Mouse (Mus musculus): Measurements from ENCODE around the gene A330070K13Rik.

A330070K13Rik gene

DNA sequence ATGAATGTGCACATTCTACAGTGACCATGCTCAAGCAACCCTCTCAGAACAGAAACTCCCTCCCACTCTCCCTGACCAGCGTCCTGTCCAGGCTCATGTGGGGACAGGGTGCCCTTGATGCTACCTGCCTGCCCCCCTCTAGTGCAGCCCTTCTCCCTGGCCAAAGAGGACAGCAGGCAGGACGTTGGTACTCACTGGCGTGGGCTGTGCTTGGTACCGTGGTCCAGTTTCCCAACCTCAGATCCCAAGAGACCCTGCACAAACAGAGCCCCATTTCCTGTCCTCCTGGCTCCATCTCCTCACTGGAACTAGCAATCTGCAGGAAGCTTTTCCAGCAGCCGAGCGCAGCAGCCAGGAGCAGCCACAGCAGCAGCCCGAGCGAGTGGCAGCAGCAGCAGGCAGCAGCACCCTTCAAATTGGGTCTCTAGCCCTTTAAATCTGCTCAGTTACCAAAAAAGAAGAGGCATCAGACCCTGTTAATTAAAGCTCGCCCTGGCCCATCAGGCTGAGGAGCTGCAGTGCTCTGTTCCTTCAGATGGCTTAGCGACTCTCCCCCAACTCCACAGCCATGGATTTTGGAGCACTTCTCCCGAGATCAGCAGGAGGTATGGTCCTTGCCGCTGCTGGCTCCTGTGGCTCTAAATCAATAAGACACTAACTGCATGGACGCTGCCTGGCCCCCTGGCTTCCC is at the start of gene A330070K13Rik:
Gene A330070K13Rik, minus strand, starts transcription at position 410 of the 691 bp plus-strand sequence.
- peak in 1 of 2 experiments; percentile 10 for DNase-seq (ENCODE audit: low spot score in 2 of 2)

DNA sequence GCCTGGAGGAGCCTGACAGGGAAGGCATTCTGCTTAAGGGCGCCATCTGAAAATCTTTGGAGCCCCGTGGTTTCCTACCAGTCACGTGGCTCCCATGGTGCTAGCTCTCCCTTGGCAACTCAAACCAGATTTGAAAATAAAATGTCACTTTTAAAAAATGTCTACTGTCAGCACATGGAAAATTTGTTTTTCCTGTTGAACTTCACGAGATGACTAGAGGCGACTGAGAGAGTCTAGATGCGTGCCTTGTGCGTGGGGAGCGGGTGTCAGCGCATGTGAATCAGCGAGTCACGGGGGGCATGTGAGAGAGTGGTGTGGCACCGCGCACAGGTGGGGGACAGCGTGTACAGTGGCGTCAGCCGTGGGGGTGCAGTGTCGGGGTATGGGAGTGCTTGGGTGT is 27.1 kb upstream of the A330070K13Rik start:
- peak; percentile 32 to 38 for DNase-seq (ENCODE audit: low spot score in 2 of 2)

DNA sequence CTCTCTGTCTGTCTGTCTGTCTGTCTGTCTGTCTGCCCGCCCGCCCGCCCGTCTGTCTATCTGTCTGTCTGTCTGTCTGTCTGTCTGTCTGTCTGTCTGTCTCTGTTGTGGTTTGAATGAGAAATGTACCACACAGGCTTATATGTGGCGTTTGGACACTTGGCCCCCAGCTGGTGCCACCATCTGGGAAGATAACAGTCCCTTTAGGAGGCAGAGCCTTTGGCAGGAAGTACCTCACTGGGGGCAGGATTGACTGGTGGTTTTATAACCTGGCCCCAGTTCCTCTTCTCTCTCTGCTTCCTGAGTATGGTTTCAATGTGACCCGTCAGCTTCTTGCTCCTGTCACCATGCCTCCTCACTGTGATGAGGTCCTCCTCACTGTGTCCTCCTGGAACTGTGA is 25.3 kb upstream of the A330070K13Rik start:
- DNase-seq (ENCODE audit: low spot score in 2 of 2) = no peak

DNA sequence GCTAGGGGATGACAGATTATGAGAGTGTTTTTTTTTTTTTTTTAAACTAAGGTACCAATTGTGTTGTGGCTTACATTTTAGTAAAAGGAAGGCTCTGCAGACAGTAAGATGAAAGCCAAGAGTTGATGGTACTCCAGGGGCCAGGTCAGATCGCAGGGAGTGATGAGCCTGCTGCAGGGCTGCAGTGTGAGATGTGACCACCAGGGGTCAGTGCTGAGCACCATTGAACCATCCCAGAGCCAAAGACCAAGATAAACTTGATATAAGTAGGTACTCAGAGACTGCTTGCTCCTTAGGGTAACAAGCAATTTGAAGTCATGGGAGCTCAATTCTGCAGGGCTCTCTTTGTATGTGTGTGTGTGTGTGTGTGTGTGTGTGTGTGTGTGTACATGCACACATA is 20.8 kb upstream of the A330070K13Rik start:
- peak in 1 of 2 experiments; percentile 15 for DNase-seq (ENCODE audit: low spot score in 2 of 2)

DNA sequence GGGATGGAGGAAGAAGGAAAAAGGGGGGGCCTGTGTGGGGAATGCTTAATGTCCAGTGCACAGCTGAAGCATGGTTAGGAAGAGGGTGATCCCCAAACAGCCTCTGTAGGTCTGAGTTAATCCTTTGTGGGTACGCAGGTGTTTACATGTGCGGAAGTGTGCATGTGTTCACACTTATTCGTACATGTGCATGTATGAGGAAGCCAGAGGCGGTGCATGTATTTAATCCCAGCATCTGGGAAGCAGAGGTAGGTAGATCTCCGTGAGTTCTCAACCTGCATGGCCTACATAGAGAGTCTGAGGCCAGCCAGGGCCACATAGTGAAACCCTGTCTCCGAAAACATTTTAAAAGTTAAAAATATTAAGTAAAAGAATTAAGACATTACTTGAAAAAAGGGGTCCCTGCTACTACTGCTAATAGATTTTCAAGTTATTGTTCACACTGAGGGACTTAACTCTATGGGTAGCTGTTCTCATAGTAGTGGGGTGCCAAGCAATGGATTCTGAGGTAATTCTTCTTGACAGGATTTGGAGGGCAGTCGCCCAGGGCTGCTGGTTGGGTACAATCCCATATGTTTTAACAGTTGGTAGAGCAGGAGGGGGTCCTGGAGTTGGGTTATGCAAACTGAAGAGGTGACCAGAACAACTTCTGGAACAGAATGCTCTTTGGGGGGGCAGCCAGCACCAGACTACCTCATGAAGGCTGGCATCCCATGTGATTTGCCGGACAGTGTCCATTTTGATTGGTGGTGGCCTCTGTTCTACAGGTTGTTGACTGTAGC is 15.9 kb upstream of the A330070K13Rik start:
- DNase-seq (ENCODE audit: low spot score in 2 of 2) = no peak

DNA sequence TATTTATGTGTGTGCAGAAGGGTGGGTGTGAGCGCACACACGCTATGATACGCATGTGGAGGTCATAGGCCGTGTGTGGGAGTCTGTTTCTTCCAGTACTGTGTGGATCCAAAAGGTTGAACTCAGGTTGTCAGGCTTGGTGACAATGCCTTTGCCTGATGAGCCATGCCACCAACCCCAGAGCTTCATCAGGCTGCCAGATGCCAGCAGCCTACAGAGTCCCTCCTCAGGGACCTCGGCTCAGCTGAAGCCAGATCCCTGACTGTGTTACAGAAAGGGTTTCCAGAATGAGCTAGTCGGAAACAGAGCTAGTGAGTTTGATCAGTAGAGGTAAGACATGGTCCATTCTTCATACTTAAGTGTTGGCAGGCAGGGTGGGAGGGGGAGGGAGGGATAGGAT is 10.7 kb upstream of the A330070K13Rik start:
- DNase-seq (ENCODE audit: low spot score in 2 of 2) = no peak

DNA sequence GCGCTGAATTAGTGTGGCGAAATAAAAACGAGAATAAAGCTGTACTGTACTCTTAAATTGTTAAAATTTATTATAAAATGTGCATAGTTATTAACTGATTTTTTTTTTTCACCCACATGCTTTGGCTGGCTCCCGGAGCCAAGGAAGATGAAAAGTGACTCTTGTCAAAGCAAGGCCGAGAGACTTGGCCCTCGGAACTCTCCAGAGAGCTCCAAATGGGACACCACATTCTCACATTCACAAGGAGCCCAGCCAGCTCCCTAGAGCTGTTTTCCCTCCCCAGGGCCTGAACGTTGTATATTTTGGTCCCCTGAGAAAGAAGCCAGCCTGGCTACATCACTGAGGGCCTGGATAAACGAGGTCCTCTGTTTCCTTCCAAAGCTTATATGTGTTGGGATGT is 10.0 kb upstream of the A330070K13Rik start:
- DNase-seq (ENCODE audit: low spot score in 2 of 2) = no peak

DNA sequence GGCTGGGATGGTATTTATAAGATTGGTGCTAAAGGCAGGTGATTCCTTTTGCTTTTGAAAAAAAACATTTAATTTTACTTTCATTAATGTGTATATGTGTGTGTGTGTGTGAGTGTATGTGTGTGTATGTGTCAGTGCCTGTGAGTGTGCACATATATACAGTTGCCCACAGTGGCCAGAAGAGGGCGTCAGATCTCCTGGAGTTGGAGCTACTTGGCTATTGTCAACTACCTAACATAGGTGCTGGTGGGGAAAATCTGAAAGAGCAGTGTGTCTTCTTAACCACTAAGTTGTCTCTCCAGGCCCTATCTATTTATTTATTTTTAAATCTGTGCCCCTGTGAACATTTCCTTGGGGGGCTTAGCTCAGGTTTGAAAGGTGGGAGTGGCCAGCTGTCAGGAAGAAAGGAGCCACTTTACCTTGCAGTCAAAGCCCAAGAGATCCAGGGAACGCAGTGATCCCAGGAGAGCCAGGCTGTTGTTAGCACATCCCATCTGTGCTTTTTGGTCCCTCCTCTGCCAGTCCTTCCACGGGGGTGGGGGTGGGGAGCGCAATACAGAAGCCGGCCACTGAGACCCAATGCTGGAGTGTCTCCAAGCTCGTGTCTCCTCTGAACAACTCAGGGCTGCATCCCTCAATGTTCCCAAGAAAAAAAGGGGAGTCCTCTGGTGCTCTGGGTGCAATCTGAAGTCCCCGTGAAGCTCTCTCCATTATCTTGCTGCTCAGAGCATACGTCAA is 9.4 kb upstream of the A330070K13Rik start:
- no peak for DNase-seq (ENCODE audit: low spot score in 2 of 2)

DNA sequence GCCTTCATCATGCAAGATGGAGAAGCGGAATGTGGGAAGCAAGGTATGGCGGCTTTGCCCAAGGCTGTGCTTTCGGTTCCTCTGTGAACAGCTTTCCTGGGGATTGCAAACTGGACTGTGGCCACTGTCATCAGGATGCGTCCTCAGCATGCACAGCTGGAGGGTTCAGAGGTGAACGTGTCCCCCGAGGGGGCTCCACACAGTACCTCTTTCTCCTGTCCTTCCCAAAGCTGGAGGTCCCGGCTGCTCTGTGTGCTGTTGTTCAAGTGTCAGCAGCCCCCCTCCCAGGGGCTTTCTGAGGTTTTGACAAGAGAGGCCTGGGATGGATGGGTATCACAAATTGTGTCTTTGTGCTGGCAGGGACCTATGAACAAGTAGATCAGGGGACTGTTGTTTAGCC is 2.0 kb upstream of the A330070K13Rik start:
- DNase-seq (ENCODE audit: low spot score in 2 of 2) = no peak

DNA sequence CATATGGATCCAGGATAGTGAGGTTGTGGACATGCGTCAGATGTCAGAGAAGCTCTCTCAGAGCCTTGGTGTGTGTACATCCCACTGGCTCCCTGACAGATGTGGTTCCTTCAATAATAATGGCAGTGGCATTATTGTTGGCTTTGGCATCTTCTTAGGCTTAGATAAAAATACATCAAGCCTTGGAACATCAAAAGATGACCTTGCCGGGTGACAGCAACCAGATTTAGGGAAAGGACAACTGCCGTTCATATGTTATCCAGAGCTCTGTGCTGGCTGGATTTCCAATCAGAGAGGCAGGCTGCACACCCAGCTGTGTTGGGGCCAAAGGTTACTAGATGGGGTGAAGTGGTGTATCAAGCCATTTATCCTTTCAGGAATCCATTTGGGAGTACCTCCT is 9.0 kb downstream of the A330070K13Rik start:
- no peak for DNase-seq (ENCODE audit: low spot score in 2 of 2)

DNA sequence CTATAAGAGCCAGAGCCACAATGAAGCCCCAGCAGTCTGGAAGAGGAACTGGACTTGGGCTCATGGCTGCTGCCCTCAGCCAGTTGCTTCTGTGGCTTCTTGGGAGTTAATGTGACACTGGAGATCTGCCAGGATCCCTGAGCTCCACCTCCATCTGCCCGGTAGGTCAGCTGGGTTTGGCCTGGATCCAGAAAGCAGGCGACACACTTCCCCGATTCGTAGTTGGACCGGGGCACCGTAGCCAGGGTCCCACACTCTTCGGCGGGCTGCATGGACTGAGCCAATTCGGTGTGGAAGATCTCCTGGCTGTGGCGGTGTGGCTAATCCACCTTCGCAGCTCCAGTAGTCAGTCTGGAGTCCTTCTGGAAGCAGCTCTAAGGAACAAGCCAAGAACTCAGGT is 15.2 kb downstream of the A330070K13Rik start, which contains the start of gene Caln1:
Gene Caln1, plus strand, starts transcription at position 219 of the 400 bp plus-strand sequence.
- no peak for DNase-seq (ENCODE audit: low spot score in 2 of 2)

DNA sequence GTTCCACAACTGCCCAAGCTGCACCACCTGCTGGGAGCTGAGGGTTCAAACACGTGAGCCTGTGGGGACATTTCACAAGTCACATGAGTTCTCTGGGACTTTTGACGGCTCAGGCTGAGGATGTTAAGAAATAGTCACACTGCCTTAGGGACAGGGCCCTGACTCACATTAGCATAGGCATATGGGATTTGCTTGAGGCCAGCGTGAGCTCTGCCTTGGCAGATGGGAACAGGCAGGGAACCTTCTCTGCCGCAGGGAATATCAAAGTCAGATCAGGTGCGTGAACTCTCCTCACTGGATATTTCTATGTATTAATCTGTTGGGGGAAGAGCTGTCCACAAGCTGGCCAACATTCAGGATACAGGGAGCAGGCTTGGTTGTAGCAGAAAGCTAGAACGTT is 16.2 kb downstream of the A330070K13Rik start:
- no peak for DNase-seq (ENCODE audit: low spot score in 2 of 2)

DNA sequence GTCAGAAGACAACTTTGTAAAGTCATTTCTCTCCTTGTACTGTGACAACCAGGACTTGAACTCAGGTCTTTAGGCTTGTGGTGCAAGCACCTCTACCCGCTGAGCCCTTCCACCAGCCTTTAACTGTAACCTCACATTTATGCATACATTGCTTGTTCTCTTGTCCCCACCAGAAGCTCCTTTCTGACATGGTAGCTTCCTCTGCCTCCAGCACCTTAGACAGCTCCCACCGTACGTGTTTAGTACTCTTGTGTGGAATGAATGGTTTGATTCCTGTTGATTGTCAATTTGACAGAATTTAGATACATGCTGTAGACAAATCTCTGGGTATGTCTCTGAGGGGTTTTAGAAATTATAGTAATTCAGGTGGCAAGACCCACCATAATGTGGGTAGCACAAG is 20.7 kb downstream of the A330070K13Rik start:
- DNase-seq (ENCODE audit: low spot score in 2 of 2) = no peak

DNA sequence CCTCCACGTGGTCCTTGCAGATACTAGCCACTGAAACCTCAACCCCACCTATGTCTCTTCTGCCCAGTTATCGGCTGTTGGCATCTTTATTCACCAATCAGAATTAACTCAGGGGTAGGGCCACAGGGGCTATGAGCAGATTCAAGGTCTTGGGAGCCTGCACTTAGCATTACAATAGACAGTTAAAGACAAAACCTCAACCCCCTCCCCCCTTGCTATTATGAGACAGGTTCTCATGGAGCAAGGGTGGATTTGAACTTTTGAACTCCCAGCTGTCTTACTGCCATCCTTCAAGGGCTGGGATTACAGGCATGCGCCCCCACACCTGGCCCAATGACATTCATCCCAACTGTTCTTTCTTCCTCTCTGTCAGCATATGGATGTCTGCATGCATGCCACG is 21.3 kb downstream of the A330070K13Rik start:
- no peak for DNase-seq (ENCODE audit: low spot score in 2 of 2)

DNA sequence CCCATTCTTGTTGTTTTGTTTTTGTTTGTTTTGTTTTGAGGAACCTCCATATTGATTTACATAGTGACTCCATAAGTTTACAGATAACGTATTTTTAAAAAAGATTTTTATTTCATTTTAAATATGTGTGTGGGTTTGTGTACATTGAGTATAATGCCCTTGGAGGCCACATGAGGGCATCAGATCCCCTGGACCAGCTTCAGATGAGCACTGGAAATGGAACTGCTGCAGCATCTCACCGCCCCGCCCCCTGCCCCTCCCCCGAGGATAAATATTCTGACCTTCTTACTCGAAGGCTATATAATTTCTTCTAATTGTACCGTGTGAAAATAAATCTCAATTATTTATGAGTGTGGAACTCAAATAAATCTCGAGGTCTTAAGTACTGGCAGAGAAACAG is 29.2 kb downstream of the A330070K13Rik start:
- no peak for DNase-seq (ENCODE audit: low spot score in 2 of 2)

DNA sequence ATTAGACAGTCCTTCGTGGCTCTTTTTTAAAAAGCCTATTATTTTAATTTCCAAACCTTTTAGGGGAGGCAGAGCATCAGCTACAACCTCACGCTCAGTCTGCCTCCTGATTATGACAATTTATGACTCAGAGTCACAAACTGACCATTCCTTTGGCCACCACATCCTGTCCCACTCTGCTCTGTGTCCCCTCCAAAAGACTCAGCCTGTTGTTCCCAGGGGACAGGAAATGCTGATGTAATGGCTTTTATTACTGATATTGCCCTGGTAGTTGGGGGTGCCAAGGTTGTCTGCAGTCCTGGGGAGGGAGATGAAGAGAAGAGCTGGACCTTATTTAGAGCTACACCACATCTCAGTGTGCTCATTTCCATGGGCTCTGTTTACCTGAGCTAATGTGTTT is 38.6 kb downstream of the A330070K13Rik start:
- no peak for DNase-seq (ENCODE audit: low spot score in 2 of 2)

DNA sequence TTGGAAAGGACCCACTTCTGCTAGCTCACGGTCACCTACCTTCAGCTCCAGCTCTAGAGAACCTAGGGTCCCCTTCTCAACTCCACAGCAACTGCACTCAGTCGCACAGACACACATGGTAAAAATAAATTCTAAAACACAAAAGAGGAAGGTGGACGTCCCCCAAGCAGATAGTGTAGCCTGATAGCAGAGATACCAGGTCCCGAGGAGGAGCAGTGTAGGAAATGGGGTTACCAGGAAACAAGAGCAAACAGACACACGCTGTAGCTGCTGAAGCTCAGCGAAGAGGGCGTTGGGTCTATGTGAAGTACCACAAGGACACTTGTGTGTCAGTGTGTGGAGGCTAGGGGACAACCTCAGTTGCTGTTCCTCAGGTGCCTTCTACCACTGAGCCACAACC is 39.4 kb downstream of the A330070K13Rik start:
- DNase-seq (ENCODE audit: low spot score in 2 of 2) = no peak

DNA sequence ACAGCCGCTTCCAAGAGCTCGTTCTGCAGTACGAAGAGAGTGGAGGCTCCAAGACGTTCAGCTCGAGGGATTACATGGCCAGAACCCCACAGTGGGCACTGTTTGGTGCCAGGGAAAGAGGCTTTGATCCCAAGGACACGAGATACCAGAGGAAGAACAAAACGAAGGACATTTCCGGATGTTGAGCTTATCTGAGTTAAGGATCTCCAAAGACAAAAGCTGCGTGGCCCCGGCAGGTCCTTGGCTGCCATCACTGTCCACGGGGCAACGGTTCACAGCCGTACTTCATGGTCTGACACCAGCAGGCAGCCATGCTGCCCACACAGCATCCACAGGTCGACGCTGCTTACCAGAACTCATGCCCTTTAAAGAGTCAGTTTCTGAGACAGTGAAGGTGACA is 43.8 kb downstream of the A330070K13Rik start:
- DNase-seq (ENCODE audit: low spot score in 2 of 2) = no peak

DNA sequence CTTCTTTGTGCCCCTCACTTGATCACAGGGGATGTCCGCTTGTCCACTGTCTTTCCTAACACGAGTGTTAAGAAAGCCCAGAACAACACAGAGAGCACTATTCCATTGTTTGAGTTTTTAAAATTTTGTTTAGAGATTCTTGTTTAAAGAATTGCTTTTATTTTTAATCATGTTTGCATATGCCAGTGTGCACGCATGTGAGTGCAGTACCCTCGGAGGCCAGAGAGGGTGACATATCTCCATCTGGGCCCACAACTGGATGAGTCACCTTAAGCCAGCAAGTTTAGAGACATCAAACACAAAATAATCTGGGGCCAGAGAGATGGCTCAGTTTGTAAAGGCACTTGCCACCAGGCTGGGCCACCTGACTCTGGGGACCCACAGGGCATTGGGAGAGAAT is 49.0 kb downstream of the A330070K13Rik start:
- no peak for DNase-seq (ENCODE audit: low spot score in 2 of 2)

DNA sequence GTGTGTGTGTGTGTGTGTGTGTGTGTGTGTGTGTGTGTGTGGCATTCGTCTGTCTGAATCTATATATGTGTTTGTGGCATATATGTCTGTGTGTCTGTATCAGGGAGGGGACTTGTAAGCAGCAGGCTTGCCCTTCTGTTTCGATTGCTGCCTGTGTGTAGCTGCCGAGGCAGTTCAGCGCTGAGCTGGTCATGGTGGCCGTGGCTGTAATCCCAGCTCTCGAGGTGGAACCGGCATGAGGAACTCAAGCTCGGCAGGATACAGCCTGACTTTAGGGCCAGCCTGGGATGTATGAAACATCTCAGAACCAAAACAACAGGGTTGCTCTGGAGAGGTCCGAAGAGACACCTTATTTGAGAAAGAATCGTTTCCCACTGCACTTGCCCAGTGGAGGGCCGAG is 50.5 kb downstream of the A330070K13Rik start:
- no peak for DNase-seq (ENCODE audit: low spot score in 2 of 2)

DNA sequence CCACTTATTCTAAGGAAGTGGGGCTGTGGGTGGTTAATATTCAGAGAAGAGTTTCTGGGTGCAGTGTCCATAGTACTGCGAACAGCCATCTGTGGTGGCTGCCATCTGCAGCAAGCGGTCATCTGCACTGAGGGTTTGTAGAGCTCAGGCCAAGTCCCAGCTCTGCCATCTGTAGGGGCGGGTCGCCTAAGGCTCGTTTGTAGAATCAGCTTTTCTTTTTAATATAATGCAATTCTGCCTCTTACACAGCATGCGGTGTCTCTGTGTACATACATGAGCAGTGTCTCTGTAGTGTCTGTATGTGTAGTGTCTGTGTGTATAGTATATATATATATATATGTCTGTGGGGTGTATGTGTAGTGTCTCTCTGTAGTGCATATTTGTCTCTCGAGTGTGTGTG is 50.9 kb downstream of the A330070K13Rik start:
- DNase-seq (ENCODE audit: low spot score in 2 of 2) = no peak

DNA sequence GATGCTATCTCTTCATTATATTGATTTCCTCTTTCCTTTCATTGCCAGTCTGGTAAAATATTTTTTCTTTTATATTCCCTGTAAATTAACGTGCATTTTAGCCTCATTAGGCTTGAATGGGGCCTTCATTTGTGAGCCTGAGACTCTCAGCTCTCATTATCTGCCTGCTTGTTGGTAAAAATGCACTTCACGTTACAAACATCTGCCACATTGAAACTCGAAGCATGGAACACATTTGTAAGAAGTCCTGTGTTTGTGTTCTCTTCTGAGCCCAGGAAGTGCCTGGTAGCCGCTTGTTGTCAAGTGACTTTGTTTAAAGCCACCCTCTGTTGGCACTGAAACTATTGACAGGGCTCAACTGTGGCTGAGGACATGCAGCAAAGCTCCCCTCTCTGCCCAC is 53.2 kb downstream of the A330070K13Rik start:
- DNase-seq (ENCODE audit: low spot score in 2 of 2) = no peak

DNA sequence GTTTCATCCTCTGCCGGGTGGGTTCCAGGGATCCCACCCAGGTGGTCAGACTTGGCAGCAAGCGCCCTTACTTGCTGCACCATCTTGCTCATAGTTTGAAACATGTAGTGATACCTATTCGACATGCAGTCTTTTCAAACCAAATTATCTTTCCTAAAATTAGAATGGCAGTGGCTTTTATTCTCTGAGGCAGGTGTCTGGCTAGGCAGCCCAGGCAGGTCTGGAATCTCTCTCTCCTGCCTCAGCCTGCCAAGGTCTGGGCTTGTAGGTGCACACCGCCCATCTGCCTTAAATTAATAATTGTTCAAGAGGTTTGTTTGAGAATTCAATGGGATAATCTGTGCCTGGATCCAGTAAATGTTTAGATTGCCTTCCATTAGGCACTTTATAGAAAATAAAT is 53.6 kb downstream of the A330070K13Rik start:
- no peak for DNase-seq (ENCODE audit: low spot score in 2 of 2)
